Mouse (Mus musculus): ENCODE measurements around the gene Mblac1. TPM values are rescaled to one million over a fixed set of nuclear protein-coding genes. Genes with fewer than 3 reads are reported as not detected.

Gene Mblac1
- polyA plus RNA-seq, 1 experiment from 2014 or later = 14.6 TPM

- H3K9me3 ChIP-seq (ENCODE audit: control insufficient read depth, low read length) = no peaks in the 10 kb centered on the region
- no peaks in the 10 kb centered on the region for H3K4me1 ChIP-seq (ENCODE audit: control insufficient read depth, insufficient read depth, low read length)
- no peak overlapping the region for H3K4me3 ChIP-seq (ENCODE audit: low read depth, low read length)
- H3K4me2 ChIP-seq (ENCODE audit: low read depth, low read length) = no peak overlapping the region
- no peaks in the 10 kb centered on the region for H3K27me3 ChIP-seq (ENCODE audit: control insufficient read depth, insufficient read depth, low read length)
- 64% methylated on average over 3 of the region's 3 CpGs for WGBS
- no peak overlapping the region for H3K9ac ChIP-seq (replicated peaks; ENCODE audit: low read depth, low read length)
- no peaks in the 10 kb centered on the region for H3K36me3 ChIP-seq (ENCODE audit: control insufficient read depth, insufficient read depth, low read length)
- no peak overlapping the region for H3K27ac ChIP-seq (ENCODE audit: low read depth, low read length)
- ATAC-seq (ENCODE audit: low read depth) = no peak
Measured at GRCm38 (mm10) chr5:138228026-138228425, 33.9 kb downstream of the Mblac1 start.

GRCm38 (mm10) chr5:138229511-138229910, 35.4 kb downstream of the Mblac1 start:
- H3K27ac ChIP-seq (ENCODE audit: low read depth, low read length) = no peak overlapping the region
- no peak overlapping the region for H3K4me2 ChIP-seq (ENCODE audit: low read depth, low read length)
- H3K36me3 ChIP-seq (ENCODE audit: control insufficient read depth, insufficient read depth, low read length) = no peaks in the 10 kb centered on the region
- H3K9ac ChIP-seq (replicated peaks; ENCODE audit: low read depth, low read length) = no peak overlapping the region
- H3K4me1 ChIP-seq (ENCODE audit: control insufficient read depth, insufficient read depth, low read length) = no peaks in the 10 kb centered on the region
- WGBS = 91% methylated on average over 3 of the region's 3 CpGs
- no peak overlapping the region for H3K4me3 ChIP-seq (ENCODE audit: low read depth, low read length)
- ATAC-seq (ENCODE audit: low read depth) = no peak
- no peaks in the 10 kb centered on the region for H3K9me3 ChIP-seq (ENCODE audit: control insufficient read depth, low read length)
- no peaks in the 10 kb centered on the region for H3K27me3 ChIP-seq (ENCODE audit: control insufficient read depth, insufficient read depth, low read length)

- H3K9me3 ChIP-seq (ENCODE audit: control insufficient read depth, low read length) = no peaks in the 10 kb centered on the region
- H3K9ac ChIP-seq (replicated peaks; ENCODE audit: low read depth, low read length) = no peak overlapping the region
- H3K36me3 ChIP-seq (ENCODE audit: control insufficient read depth, insufficient read depth, low read length) = no peaks in the 10 kb centered on the region
- H3K4me2 ChIP-seq (ENCODE audit: low read depth, low read length) = no peak overlapping the region
- ATAC-seq (ENCODE audit: low read depth) = no peak
- no peak overlapping the region for H3K27ac ChIP-seq (ENCODE audit: low read depth, low read length)
- H3K4me3 ChIP-seq (ENCODE audit: low read depth, low read length) = no peak overlapping the region
- H3K27me3 ChIP-seq (ENCODE audit: control insufficient read depth, insufficient read depth, low read length) = no peaks in the 10 kb centered on the region
- 90% methylated on average over 2 of the region's 2 CpGs for WGBS
- H3K4me1 ChIP-seq (ENCODE audit: control insufficient read depth, insufficient read depth, low read length) = no peaks in the 10 kb centered on the region
Measured at GRCm38 (mm10) chr5:138233778-138234177, 39.7 kb downstream of the Mblac1 start.

DNA sequence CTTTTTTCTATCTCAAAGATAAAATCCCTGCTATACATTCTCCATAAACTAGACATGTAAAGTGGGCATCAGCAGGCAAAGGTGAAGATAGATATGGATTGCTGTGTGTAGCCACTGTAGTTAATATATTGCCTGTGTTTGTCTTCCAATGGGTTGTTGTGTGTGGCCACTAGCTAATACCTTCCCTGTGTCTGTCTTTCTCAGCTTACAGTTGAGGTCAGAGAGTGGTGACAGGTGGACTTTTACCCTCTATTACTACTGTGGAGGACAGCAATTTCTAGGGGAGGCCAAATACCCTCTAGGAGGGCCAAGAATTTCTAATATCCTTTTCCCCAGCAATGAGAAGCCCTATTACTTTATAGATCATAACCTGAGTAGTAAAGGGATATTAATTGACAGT, 40.1 kb downstream of the Mblac1 start:
- Histone ChIP-seq H3K9me3 (ENCODE audit: control insufficient read depth, low read length) (no peaks in the 10 kb centered on the region), H3K9ac (replicated peaks; ENCODE audit: low read depth, low read length) (no peak overlapping the region)
- no peak for ATAC-seq (ENCODE audit: low read depth)

DNA sequence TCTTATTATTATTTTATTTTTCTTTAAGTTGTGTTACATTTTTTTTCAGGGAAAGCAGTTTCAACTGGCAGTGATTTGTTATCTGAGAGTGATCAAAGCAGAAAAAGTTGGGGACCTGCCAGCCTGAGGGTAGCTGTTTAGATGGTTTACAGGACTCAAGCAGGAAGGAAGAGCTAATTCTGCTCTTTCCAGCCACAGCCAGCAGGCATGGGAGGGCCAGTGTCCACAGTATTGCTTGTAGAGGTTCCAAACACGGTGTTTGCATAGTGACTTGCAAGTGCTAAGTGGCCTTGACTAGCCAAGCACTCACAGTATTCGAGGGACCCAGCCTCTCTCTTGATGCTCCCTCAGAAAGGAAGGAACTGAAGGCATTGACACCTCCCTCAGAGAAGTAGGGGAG, 47.4 kb downstream of the Mblac1 start:
- H3K36me3 ChIP-seq (ENCODE audit: control insufficient read depth, insufficient read depth, low read length) = no peaks in the 10 kb centered on the region
- no peak overlapping the region for H3K4me3 ChIP-seq (ENCODE audit: low read depth, low read length)
- no peaks in the 10 kb centered on the region for H3K27me3 ChIP-seq (ENCODE audit: control insufficient read depth, insufficient read depth, low read length)
- no peak overlapping the region for H3K4me2 ChIP-seq (ENCODE audit: low read depth, low read length)
- H3K27ac ChIP-seq (ENCODE audit: low read depth, low read length) = no peak overlapping the region
- no peaks in the 10 kb centered on the region for H3K9me3 ChIP-seq (ENCODE audit: control insufficient read depth, low read length)
- H3K9ac ChIP-seq (replicated peaks; ENCODE audit: low read depth, low read length) = no peak overlapping the region
- H3K4me1 ChIP-seq (ENCODE audit: control insufficient read depth, insufficient read depth, low read length) = no peaks in the 10 kb centered on the region
- ATAC-seq (ENCODE audit: low read depth) = no peak
- 51% methylated on average over 2 of the region's 2 CpGs for WGBS

More for the DNA sequence above, 40.1 kb downstream of the Mblac1 start:
- Histone ChIP-seq H3K4me1 (ENCODE audit: control insufficient read depth, insufficient read depth, low read length) (no peaks in the 10 kb centered on the region), H3K4me3 (ENCODE audit: low read depth, low read length) (no peak overlapping the region), H3K27me3 (ENCODE audit: control insufficient read depth, insufficient read depth, low read length) (no peaks in the 10 kb centered on the region), H3K36me3 (ENCODE audit: control insufficient read depth, insufficient read depth, low read length) (no peaks in the 10 kb centered on the region), H3K4me2 (ENCODE audit: low read depth, low read length) (no peak overlapping the region), H3K27ac (ENCODE audit: low read depth, low read length) (no peak overlapping the region)

MicroRNA genes within 50 kb of the gene (microRNA counts, 519-probe panel; counts per million panel counts)
- microRNA mmu-miR-106b (5,544 counts per million, percentile 79 among the panel's probes with 10 or more counts), microRNA mmu-miR-25 (5,833 counts per million, percentile 84 among the panel's probes with 10 or more counts), microRNA mmu-miR-93 (5,186 counts per million, percentile 72 among the panel's probes with 10 or more counts)

Small RNA genes within 50 kb of the gene (microRNA-seq; reads per million reads assigned to microRNA genes)
- gene Mir106b = 5,355 reads per million, percentile 93 among the genes with 10 or more reads in this experiment
- 484 reads per million, percentile 69 among the genes with 10 or more reads in this experiment for gene Mir25
- gene Mir93 = 5,982 reads per million, percentile 94 among the genes with 10 or more reads in this experiment

Other genes with a start within 250 kb of the Mblac1 start
- 0.31 and 0.70 TPM in 2 replicates for gene Gjc3, start 231.2 kb upstream of the Mblac1 start, polyA plus RNA-seq (2014; fragmentation: Nextera tagmentation; extraction: Ambion mirVana)
- gene Azgp1, start 212.8 kb upstream of the Mblac1 start, polyA plus RNA-seq (2014; fragmentation: Nextera tagmentation; extraction: Ambion mirVana) = not detected in 2 replicates
- gene Smok3a, start 173.1 kb upstream of the Mblac1 start, polyA plus RNA-seq (2014; fragmentation: Nextera tagmentation; extraction: Ambion mirVana) = not detected in 2 replicates
- not detected in 2 replicates for gene Smok3b, start 172.9 kb upstream of the Mblac1 start, polyA plus RNA-seq (2014; fragmentation: Nextera tagmentation; extraction: Ambion mirVana)
- gene Smok3c, start 141.1 kb upstream of the Mblac1 start, polyA plus RNA-seq (2014; fragmentation: Nextera tagmentation; extraction: Ambion mirVana) = not detected in 2 replicates
- 31.2 and 39.4 TPM in 2 replicates for gene Zkscan1, start 109.2 kb upstream of the Mblac1 start, polyA plus RNA-seq (2014; fragmentation: Nextera tagmentation; extraction: Ambion mirVana)
- gene Zscan21, start 77.4 kb upstream of the Mblac1 start, polyA plus RNA-seq (2014; fragmentation: Nextera tagmentation; extraction: Ambion mirVana) = 90.9 and 98.7 TPM in 2 replicates
- gene Zfp113, start 38.6 kb upstream of the Mblac1 start, polyA plus RNA-seq (2014; fragmentation: Nextera tagmentation; extraction: Ambion mirVana) = 25.3 and 25.8 TPM in 2 replicates
- 245 and 252 TPM in 2 replicates for gene Cops6, start 33.2 kb upstream of the Mblac1 start, polyA plus RNA-seq (2014; fragmentation: Nextera tagmentation; extraction: Ambion mirVana)
- 17.2 and 17.7 TPM in 2 replicates for gene Ap4m1, start 22.3 kb upstream of the Mblac1 start, polyA plus RNA-seq (2014; fragmentation: Nextera tagmentation; extraction: Ambion mirVana)
- gene Mcm7, start 21.9 kb upstream of the Mblac1 start, polyA plus RNA-seq (2014; fragmentation: Nextera tagmentation; extraction: Ambion mirVana) = 71.5 and 81.4 TPM in 2 replicates
- 71.7 and 73.2 TPM in 2 replicates for gene Taf6, start 6.9 kb upstream of the Mblac1 start, polyA plus RNA-seq (2014; fragmentation: Nextera tagmentation; extraction: Ambion mirVana)
- 22.7 and 29.2 TPM in 2 replicates for gene Cnpy4, start 6.8 kb upstream of the Mblac1 start, polyA plus RNA-seq (2014; fragmentation: Nextera tagmentation; extraction: Ambion mirVana)
- gene Nxpe5, start 31.6 kb downstream of the Mblac1 start, polyA plus RNA-seq (2014; fragmentation: Nextera tagmentation; extraction: Ambion mirVana) = not detected in 2 replicates
- gene Lamtor4, start 61.2 kb downstream of the Mblac1 start, polyA plus RNA-seq (2014; fragmentation: Nextera tagmentation; extraction: Ambion mirVana) = 71.7 and 90.4 TPM in 2 replicates
- 16.3 and 16.5 TPM in 2 replicates for gene BC037034, start 69.7 kb downstream of the Mblac1 start, polyA plus RNA-seq (2014; fragmentation: Nextera tagmentation; extraction: Ambion mirVana)
- gene Gal3st4, start 78.5 kb downstream of the Mblac1 start, polyA plus RNA-seq (2014; fragmentation: Nextera tagmentation; extraction: Ambion mirVana) = 2.2 and 3.4 TPM in 2 replicates
- gene Gm43720, start 85.6 kb downstream of the Mblac1 start, polyA plus RNA-seq (2014; fragmentation: Nextera tagmentation; extraction: Ambion mirVana) = 0.11 TPM in 1 of 2 replicates, not detected in the other
- 25.7 and 25.8 TPM in 2 replicates for gene Gpc2, start 85.7 kb downstream of the Mblac1 start, polyA plus RNA-seq (2014; fragmentation: Nextera tagmentation; extraction: Ambion mirVana)
- gene Stag3, start 85.9 kb downstream of the Mblac1 start, polyA plus RNA-seq (2014; fragmentation: Nextera tagmentation; extraction: Ambion mirVana) = 9.3 and 12.5 TPM in 2 replicates
- gene Pvrig, start 147.6 kb downstream of the Mblac1 start, polyA plus RNA-seq (2014; fragmentation: Nextera tagmentation; extraction: Ambion mirVana) = not detected in 2 replicates
- gene Zfp157, start 247.2 kb downstream of the Mblac1 start, polyA plus RNA-seq (2014; fragmentation: Nextera tagmentation; extraction: Ambion mirVana) = 82.6 and 87.0 TPM in 2 replicates

Data from neural tube, embryonic 14.5 days (tissue).